In the genomic region with DNA sequence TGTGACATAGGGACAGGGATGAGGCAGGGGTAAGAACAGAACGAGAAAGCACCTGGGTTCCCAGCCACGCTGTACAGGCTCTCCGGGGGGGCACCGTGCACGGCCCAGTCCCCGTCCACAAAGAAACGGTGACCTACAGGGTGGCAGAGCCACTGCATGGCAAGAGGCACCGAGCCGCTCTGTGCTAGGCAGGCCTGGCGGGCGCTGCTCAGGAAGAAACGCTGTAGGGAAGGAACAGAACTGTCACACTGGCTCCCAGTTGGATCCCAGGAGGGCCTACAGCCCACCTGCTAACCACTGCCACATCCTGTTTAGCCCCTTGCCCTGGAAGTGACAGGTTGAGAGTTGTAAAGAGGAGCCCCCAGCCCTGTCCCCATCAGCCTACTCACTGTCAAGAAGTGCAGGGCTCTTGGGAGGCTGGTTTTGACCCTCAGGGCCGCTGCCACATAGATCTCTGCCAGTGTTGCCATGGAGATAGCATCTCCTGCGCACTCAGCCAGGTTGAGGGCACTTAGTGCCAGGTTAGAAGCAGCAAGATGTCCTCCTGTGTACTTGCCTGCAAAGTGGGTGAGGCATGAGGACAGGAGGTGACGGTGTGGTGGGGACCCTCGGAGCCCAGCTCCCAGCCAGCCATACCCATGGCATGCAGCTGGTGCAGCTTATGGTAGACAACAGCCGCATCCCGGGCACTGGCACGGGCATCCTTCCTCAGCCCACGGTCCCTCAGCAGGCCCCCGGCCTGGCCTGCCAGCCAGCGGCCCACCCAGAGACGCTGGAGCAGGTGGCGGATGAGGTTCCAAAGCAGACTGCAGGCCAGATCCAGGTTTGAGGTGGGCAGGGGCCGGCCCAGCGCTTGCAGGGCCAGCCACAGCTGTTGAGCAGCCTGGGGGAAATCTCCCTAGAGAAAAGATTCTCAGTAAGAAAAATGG, we compare ENCODE assay signal across 16 mouse cellular contexts. TPM values are rescaled to one million over a fixed set of nuclear protein-coding genes. Genes with fewer than 3 reads are reported as not detected.
DNase-seq lines count a peak whose midpoint lies in the region; ATAC-seq lines count a peak whose summit lies in the region.
"Had no signal": no experiment of that assay in that cellular context is flagged by ENCODE, and none has a peak within 500 bp of the region (broad histone marks: within the 10 kb centered on the region; RNA-seq: fewer than 3 reads in every experiment).

No protein-coding gene starts in this region.

- H3K27me3 ChIP-seq in midbrain, embryonic 10.5 days (ENCODE audit: low read depth, poor library complexity, severe bottlenecking): no peaks in the 10 kb centered on the region
- H3K27me3 ChIP-seq in midbrain, embryonic 11.5 days (ENCODE audit: control insufficient read depth, insufficient read depth, low read length): no peaks in the 10 kb centered on the region
- no peaks in the 10 kb centered on the region for H3K27me3 ChIP-seq in hindbrain, embryonic 14.5 days (ENCODE audit: control insufficient read depth, insufficient read depth, low read length)
- no peaks in the 10 kb centered on the region for H3K27me3 ChIP-seq in neural tube, embryonic 15.5 days (replicated peaks)

- H3K9me3 ChIP-seq in midbrain, embryonic 10.5 days (replicated peaks): no peaks in the 10 kb centered on the region
- H3K9me3 ChIP-seq in midbrain, embryonic 11.5 days (ENCODE audit: control insufficient read depth, low read length): no peaks in the 10 kb centered on the region
- no peaks in the 10 kb centered on the region for H3K9me3 ChIP-seq in hindbrain, embryonic 14.5 days (ENCODE audit: control insufficient read depth, low read length)
- H3K9me3 ChIP-seq in neural tube, embryonic 15.5 days (replicated peaks): no peaks in the 10 kb centered on the region

- H3K9ac ChIP-seq in midbrain, embryonic 11.5 days (ENCODE audit: low read length): no peak overlapping the region
- H3K9ac ChIP-seq in hindbrain, embryonic 14.5 days: peak overlapping the region; percentile 44; the same call in 1 of the 2 replicates
- peak overlapping the region; percentile 20; the same call in 1 of the 2 replicates for H3K9ac ChIP-seq in neural tube, embryonic 15.5 days (replicated peaks)

- H3K36me3 ChIP-seq in midbrain, embryonic 10.5 days: peaks cover 95% of the 10 kb centered on the region
- H3K36me3 ChIP-seq in midbrain, embryonic 11.5 days (ENCODE audit: control insufficient read depth, insufficient read depth, low read length): peaks cover 34% of the 10 kb centered on the region
- peaks cover 77% of the 10 kb centered on the region for H3K36me3 ChIP-seq in hindbrain, embryonic 14.5 days (replicated peaks; ENCODE audit: control insufficient read depth, insufficient read depth)
- peaks cover 63% of the 10 kb centered on the region for H3K36me3 ChIP-seq in neural tube, embryonic 15.5 days

- 96% methylated on average over 26 of the region's 26 CpGs for WGBS in midbrain, embryonic 10.5 days
- 93% methylated on average over 26 of the region's 26 CpGs for WGBS in midbrain, embryonic 11.5 days
- WGBS in hindbrain, embryonic 14.5 days: 64% methylated on average over 26 of the region's 26 CpGs
- WGBS in neural tube, embryonic 15.5 days: 71% methylated on average over 26 of the region's 26 CpGs

- no peak for DNase-seq in midbrain, embryonic 10.5 days (ENCODE audit: low spot score)
- no peak for DNase-seq in midbrain, embryonic 11.5 days (ENCODE audit: low spot score, missing footprints)
- peak; percentile 68 to 69 for DNase-seq in cerebellum, postnatal 25 days
- no peak for DNase-seq in hindbrain, embryonic 14.5 days (ENCODE audit: low spot score)
- no peak for DNase-seq in right cerebral cortex, adult 2 months (ENCODE audit: low spot score in 2 of 2)
- DNase-seq: gastrocnemius, adult 2 months; heart, postnatal 36 days; kidney, postnatal 10 days; lung, adult 18-20 months; right cerebral cortex, postnatal 25 days had no signal

- peaks cover 40% of the 10 kb centered on the region for H3K4me1 ChIP-seq in midbrain, embryonic 10.5 days
- H3K4me1 ChIP-seq in midbrain, embryonic 11.5 days (ENCODE audit: control insufficient read depth, insufficient read depth, low read length): peaks cover 7% of the 10 kb centered on the region
- H3K4me1 ChIP-seq in hindbrain, embryonic 14.5 days (replicated peaks; ENCODE audit: control insufficient read depth, insufficient read depth, low read length): peaks cover 43% of the 10 kb centered on the region
- peaks cover 59% of the 10 kb centered on the region for H3K4me1 ChIP-seq in neural tube, embryonic 15.5 days

- ATAC-seq in midbrain, embryonic 11.5 days (ENCODE audit: low FRiP score): no peak
- no peak for ATAC-seq in hindbrain, embryonic 14.5 days (ENCODE audit: low FRiP score)
- no peak for ATAC-seq in neural tube, embryonic 15.5 days (ENCODE audit: low FRiP score)
- no peak for ATAC-seq in granulocyte monocyte progenitor cell, adult 5-6 weeks (replicated peaks; ENCODE audit: poor library complexity, severe bottlenecking)
- no peak for ATAC-seq in frontal cortex, adult (ENCODE audit: low TSS enrichment)
- ATAC-seq: CD4-positive, CD25-positive, alpha-beta regulatory T cell, adult 4 months had no signal

- 0 out of 2 replicates have a peak overlapping the region, but pooled peaks have one; percentile 38 for H3K27ac ChIP-seq in midbrain, embryonic 10.5 days (replicated peaks)
- no peak overlapping the region for H3K27ac ChIP-seq in midbrain, embryonic 11.5 days (ENCODE audit: low read depth, low read length)
- H3K27ac ChIP-seq in hindbrain, embryonic 14.5 days: peak overlapping the region; percentile 70
- peak overlapping the region; percentile 46 for H3K27ac ChIP-seq in neural tube, embryonic 15.5 days (replicated peaks)
- H3K27ac ChIP-seq: gastrocnemius, adult 2 months; left cerebral cortex, adult 2 months; stomach, postnatal 0 days had no signal

- no peak overlapping the region for H3K4me2 ChIP-seq in midbrain, embryonic 11.5 days
- H3K4me2 ChIP-seq in hindbrain, embryonic 14.5 days (replicated peaks): no peak overlapping the region
- H3K4me2 ChIP-seq in neural tube, embryonic 15.5 days: no peak overlapping the region

- H3K4me3 ChIP-seq in midbrain, embryonic 10.5 days: no peak overlapping the region
- no peak overlapping the region for H3K4me3 ChIP-seq in midbrain, embryonic 11.5 days (ENCODE audit: low read depth, low read length)
- no peak overlapping the region for H3K4me3 ChIP-seq in hindbrain, embryonic 14.5 days (replicated peaks; ENCODE audit: low read length)
- no peak overlapping the region for H3K4me3 ChIP-seq in neural tube, embryonic 15.5 days (replicated peaks)
- H3K4me3 ChIP-seq: gastrocnemius, adult 2 months; left cerebral cortex, adult 2 months had no signal

RNA-seq across cellular contexts. Expression of a gene that starts 19.4 kb away (rescaled TPM):
- polyA plus RNA-seq in midbrain, embryonic 10.5 days (2016; fragmentation: Nextera tagmentation; extraction: Ambion mirVana): 47.0 and 51.0 TPM in 2 replicates
- polyA plus RNA-seq in midbrain, embryonic 11.5 days (2014; fragmentation: Nextera tagmentation; extraction: Ambion mirVana): 38.3 and 41.1 TPM in 2 replicates
- 37.3 and 40.3 TPM in 2 replicates for polyA plus RNA-seq in hindbrain, embryonic 14.5 days (2014; fragmentation: Nextera tagmentation; extraction: Ambion mirVana)
- polyA plus RNA-seq in neural tube, embryonic 15.5 days (2015; fragmentation: Nextera tagmentation; extraction: Ambion mirVana): 44.2 and 50.0 TPM in 2 replicates
- total RNA-seq in granulocyte monocyte progenitor cell, adult 5-6 weeks (2014; fragmentation: Nextera tagmentation): 27.3 and 33.0 TPM in 2 replicates
- 36.8 and 42.0 TPM in 2 replicates for total RNA-seq in granulocyte monocyte progenitor cell, adult 5-6 weeks (2017)

Comparison
In these comparisons a context has a peak if more than half of its experiments do, and no peak if none do; other contexts are left out.
1. DNase-seq: peak in cerebellum, postnatal 25 days (2 of 2); none in midbrain, embryonic 10.5 days (single experiment), midbrain, embryonic 11.5 days (single experiment), hindbrain, embryonic 14.5 days (single experiment) and right cerebral cortex, adult 2 months (0 of 2).